Mouse (Mus musculus): ENCODE measurements around the gene Bcap31. TPM values are rescaled to one million over a fixed set of nuclear protein-coding genes. Genes with fewer than 3 reads are reported as not detected.

Gene Bcap31
- polyA plus RNA-seq (2017; shearing (Covaris generic)) = 197 TPM

GRCm38 (mm10) chrX:73716109-73716661 lies at the start of gene Bcap31, which contains the start of gene Abcd1:
TSS of gene Bcap31 (minus strand) at chrX:73716175.
TSS of gene Abcd1 (plus strand) at chrX:73716597.

GRCm38 (mm10) chrX:73756334-73757140 lies 40.6 kb upstream of the Bcap31 start, which contains the start of gene Plxnb3:
TSS of gene Plxnb3 (plus strand) at chrX:73757090.

GRCm38 (mm10) chrX:73672879-73673618 lies 42.9 kb downstream of the Bcap31 start, which contains the start of gene Slc6a8:
TSS of gene Slc6a8 (plus strand) at chrX:73673150.

GRCm38 (mm10) chrX:73659575-73660283 lies 56.2 kb downstream of the Bcap31 start, which contains the start of gene Pnck:
TSS of gene Pnck (minus strand) at chrX:73660117.

GRCm38 (mm10) chrX:73639255-73639675 lies 76.7 kb downstream of the Bcap31 start, which contains the start of gene Dusp9:
TSS of gene Dusp9 (plus strand) at chrX:73639419.

Other genes with a start within 250 kb of the Bcap31 start
- not detected for gene Bgn, start 232.6 kb downstream of the Bcap31 start, polyA plus RNA-seq (2017; shearing (Covaris generic))
- gene Atp2b3, start 213.1 kb downstream of the Bcap31 start, polyA plus RNA-seq (2017; shearing (Covaris generic)) = not detected
- not detected for gene Dusp9, start 76.8 kb downstream of the Bcap31 start, polyA plus RNA-seq (2017; shearing (Covaris generic))
- gene Pnck, start 56.1 kb downstream of the Bcap31 start, polyA plus RNA-seq (2017; shearing (Covaris generic)) = 2.1 TPM
- gene Slc6a8, start 43.0 kb downstream of the Bcap31 start, polyA plus RNA-seq (2017; shearing (Covaris generic)) = not detected
- gene Abcd1, start 422 bp upstream of the Bcap31 start, polyA plus RNA-seq (2017; shearing (Covaris generic)) = 15.5 TPM
- 0.21 TPM for gene Plxnb3, start 40.9 kb upstream of the Bcap31 start, polyA plus RNA-seq (2017; shearing (Covaris generic))
- gene Srpk3, start 58.2 kb upstream of the Bcap31 start, polyA plus RNA-seq (2017; shearing (Covaris generic)) = 0.68 TPM
- gene Idh3g, start 70.7 kb upstream of the Bcap31 start, polyA plus RNA-seq (2017; shearing (Covaris generic)) = 168 TPM
- gene Ssr4, start 70.9 kb upstream of the Bcap31 start, polyA plus RNA-seq (2017; shearing (Covaris generic)) = 217 TPM
- 0.10 TPM for gene Pdzd4, start 108.8 kb upstream of the Bcap31 start, polyA plus RNA-seq (2017; shearing (Covaris generic))
- 1.5 TPM for gene Avpr2, start 175.9 kb upstream of the Bcap31 start, polyA plus RNA-seq (2017; shearing (Covaris generic))
- 24.8 TPM for gene L1cam, start 179.9 kb upstream of the Bcap31 start, polyA plus RNA-seq (2017; shearing (Covaris generic))
- gene Arhgap4, start 205.7 kb upstream of the Bcap31 start, polyA plus RNA-seq (2017; shearing (Covaris generic)) = 216 TPM
- 116 TPM for gene Naa10, start 205.8 kb upstream of the Bcap31 start, polyA plus RNA-seq (2017; shearing (Covaris generic))
- 1.8 TPM for gene Renbp, start 214.7 kb upstream of the Bcap31 start, polyA plus RNA-seq (2017; shearing (Covaris generic))